Mouse (Mus musculus) CH12.LX (cell line): ENCODE results near the gene Lrrn3.

Experiments used
- BHLHE40 ChIP-seq: IDR thresholded peaks from 2 replicates; pipeline ENCODE4 v1.6.1; 2011; ENCODE audit warnings: mild to moderate bottlenecking, low read depth, low read length, improper control_type of control experiment
- CTCF ChIP-seq, 2 experiments: IDR thresholded peaks in 1 of 2; conservative IDR thresholded peaks in 1 of 2; 2 replicates each; pipeline ENCODE4 v1.5.1; 2011 to 2012; ENCODE audit warnings: low read depth in 2 of 2, low read length in 2 of 2, improper control_type of control experiment in 1 of 2, inconsistent platforms in 1 of 2, mild to moderate bottlenecking in 1 of 2, moderate library complexity in 1 of 2
- EP300 ChIP-seq: IDR thresholded peaks from 2 replicates; pipeline ENCODE4 v1.6.1; 2011; ENCODE audit warnings: low read length, improper control_type of control experiment
- JUN ChIP-seq: IDR thresholded peaks from 2 replicates; pipeline ENCODE4 v1.6.1; 2011; ENCODE audit warnings: low read depth, mild to moderate bottlenecking, low read length, improper control_type of control experiment, moderate library complexity; ENCODE audit not compliant: insufficient read depth
- JUND ChIP-seq: conservative IDR thresholded peaks from 2 replicates; pipeline ENCODE4 v1.6.1; 2011; ENCODE audit warnings: low read depth, low read length, improper control_type of control experiment
- RCOR1 ChIP-seq: conservative IDR thresholded peaks from 2 replicates; pipeline ENCODE4 v1.6.1; 2012; ENCODE audit warnings: low read depth, mild to moderate bottlenecking, inconsistent platforms, low read length, improper control_type of control experiment
- TCF12 ChIP-seq: IDR thresholded peaks from 2 replicates; pipeline ENCODE4 v1.6.1; 2014; ENCODE audit warnings: low read depth, mild to moderate bottlenecking, inconsistent platforms, low read length, improper control_type of control experiment
- ZMIZ1 ChIP-seq: IDR thresholded peaks from 2 replicates; pipeline ENCODE4 v1.6.1; 2012; ENCODE audit warnings: low read depth, mild to moderate bottlenecking, inconsistent platforms, low read length, improper control_type of control experiment

GRCm38 (mm10) chr12:41483593-41484451 lies 2.4 kb downstream of the Lrrn3 start:
- TF ChIP-seq ZMIZ1 (no peak), EP300 (no peak), CTCF (conservative IDR thresholded peaks at IDR 0.05 in 1 of 2, IDR thresholded peaks at IDR 0.05 in 1 of 2; ENCODE audit: low read depth in 2 of 2, low read length in 2 of 2) (no peak), TCF12 (no peak), JUN (no peak), JUND (no peak), RCOR1 (no peak), BHLHE40 (no peak)
